Mouse (Mus musculus) MN1 (cell line): Measurements from ENCODE around the gene Gamt.

Experiments
- DNase-seq: peaks from one replicate; pipeline ENCODE4 v3.0.0-alpha.2; 2016; ENCODE audit warnings: low spot score

Gamt gene

GRCm38 (mm10) chr10:80285222-80286070, 24.6 kb upstream of the Gamt start:
- DNase-seq = peak; percentile 51

- no peak for DNase-seq
Observed at GRCm38 (mm10) chr10:80282481-80283441, 21.9 kb upstream of the Gamt start.

- peak; percentile 92 for DNase-seq
Observed at GRCm38 (mm10) chr10:80281921-80282371, 21.1 kb upstream of the Gamt start.

- DNase-seq = no peak
Observed at GRCm38 (mm10) chr10:80281304-80281703, 20.5 kb upstream of the Gamt start.

- DNase-seq = no peak
Observed at GRCm38 (mm10) chr10:80279273-80279672, 18.5 kb upstream of the Gamt start.

GRCm38 (mm10) chr10:80278390-80278789, 17.6 kb upstream of the Gamt start:
- no peak for DNase-seq

- DNase-seq = no peak
Observed at GRCm38 (mm10) chr10:80276238-80276637, 15.4 kb upstream of the Gamt start.

GRCm38 (mm10) chr10:80273847-80274246, 13.0 kb upstream of the Gamt start:
- no peak for DNase-seq

GRCm38 (mm10) chr10:80271870-80272585, 11.2 kb upstream of the Gamt start:
- no peak for DNase-seq

- no peak for DNase-seq
Observed at GRCm38 (mm10) chr10:80271186-80271843, 10.5 kb upstream of the Gamt start.

- no peak for DNase-seq
Observed at GRCm38 (mm10) chr10:80270734-80271181, 9.9 kb upstream of the Gamt start.

GRCm38 (mm10) chr10:80270099-80270498, 9.3 kb upstream of the Gamt start:
- no peak for DNase-seq

GRCm38 (mm10) chr10:80265149-80265486, 4.3 kb upstream of the Gamt start:
- no peak for DNase-seq

- DNase-seq = peak; percentile 98
Observed at GRCm38 (mm10) chr10:80264341-80265148, 3.7 kb upstream of the Gamt start.

- no peak for DNase-seq
Observed at GRCm38 (mm10) chr10:80262776-80263365, 2.1 kb upstream of the Gamt start.

GRCm38 (mm10) chr10:80262169-80262568, 1.4 kb upstream of the Gamt start:
- no peak for DNase-seq

- peak; percentile 95 for DNase-seq
Observed at GRCm38 (mm10) chr10:80261585-80261968, 765 bp upstream of the Gamt start.

GRCm38 (mm10) chr10:80259861-80260641, 761 bp downstream of the Gamt start:
- DNase-seq = peak; percentile 79

GRCm38 (mm10) chr10:80259463-80259805, 1.4 kb downstream of the Gamt start:
- DNase-seq = no peak
